Mouse (Mus musculus) Patski (cell line): ENCODE measurements around the gene Xkrx. TPM values are rescaled to one million over a fixed set of nuclear protein-coding genes. Genes with fewer than 3 reads are reported as not detected.

Experiments
- ATAC-seq: fragments of 100-300 bp; one replicate; pipeline ENCODE4 v1.8.0; 2021
- CTCF ChIA-PET: fragments of 350-600 bp; sonication (Branson Sonifier 250); formaldehyde crosslinking; loops from one replicate; lab custom pipeline; 2022; ENCODE audit warnings: inconsistent platforms; lab: Charles Lee
- POLR2A ChIA-PET: fragments of 350-600 bp; sonication (Branson Sonifier 250); formaldehyde crosslinking; loops from one replicate; lab custom pipeline; 2022; ENCODE audit warnings: antibody characterized with exemption, inconsistent platforms; lab: Charles Lee
- DNase-seq: peaks from one replicate; pipeline ENCODE4 v3.0.0-alpha.2; 2011; ENCODE audit warnings: low read depth, low spot score
- H3K27me3 ChIP-seq: fragments of 371-371 bp; one replicate; pipeline ENCODE4 v1.5.1; 2021
- CTCF ChIP-seq: fragments of 100-300 bp; IDR thresholded peaks from one replicate; pipeline ENCODE4 v1.5.1; 2021
- in situ Hi-C: fragments of 300-500 bp; cut with MboI; formaldehyde crosslinking; loops from 3 replicates; pipeline ENCODE4 v1.11.1; 2018; ENCODE audit warnings: low pct_unique_long_range_greater_than_20kb, mixed read lengths
- polyA plus RNA-seq: library from polyadenylated mRNA; unstranded; gene quantifications from one replicate; pipeline ENCODE4 v1.2.3, GENCODE M21; 2021

Gene Xkrx
- polyA plus RNA-seq, 1 experiment from 2014 or later: 2.6 TPM

- CTCF ChIA-PET: interaction anchor here (0.9 kb wide), 1 partner anchor 27 kb away, joined by 3 read pairs; no protein-coding TSS in a partner anchor
- in situ Hi-C loops: no loop called here
- ATAC-seq: no peak
- POLR2A ChIA-PET: no interaction called here
- no peak for TF ChIP-seq CTCF
- no peak for DNase-seq
- peaks cover 37% of the 10 kb centered on the region for H3K27me3 ChIP-seq
Measured at GRCm38 (mm10) chrX:134141551-134141950, 20.3 kb downstream of the Xkrx start.

GRCm38 (mm10) chrX:134140024-134140423, 21.9 kb downstream of the Xkrx start:
- in situ Hi-C loops: no loop called here
- no peak for ATAC-seq

GRCm38 (mm10) chrX:134133821-134134220, 28.1 kb downstream of the Xkrx start:
- TF ChIP-seq CTCF: no peak
- ChIA-PET POLR2A (no interaction called here), CTCF (interaction anchor here (1.1 kb wide), 1 partner anchor 12 kb away, joined by 3 read pairs; no protein-coding TSS in a partner anchor)
- ATAC-seq (no peak), DNase-seq (no peak)
- in situ Hi-C loops: no loop called here
- H3K27me3 ChIP-seq: peaks cover 28% of the 10 kb centered on the region

More at GRCm38 (mm10) chrX:134140024-134140423, 21.9 kb downstream of the Xkrx start:
- POLR2A ChIA-PET: no interaction called here
- CTCF ChIA-PET: no interaction called here
- DNase-seq: no peak
- TF ChIP-seq CTCF: no peak
- H3K27me3 ChIP-seq: peaks cover 38% of the 10 kb centered on the region

GRCm38 (mm10) chrX:134132295-134132694, 29.6 kb downstream of the Xkrx start:
- CTCF ChIA-PET: no interaction called here

GRCm38 (mm10) chrX:134128549-134128948, 33.3 kb downstream of the Xkrx start:
- DNase-seq (no peak), ATAC-seq (no peak)
- in situ Hi-C loops: no loop called here
- TF ChIP-seq CTCF: no peak
- POLR2A ChIA-PET: no interaction called here
- peaks cover 45% of the 10 kb centered on the region for H3K27me3 ChIP-seq
- CTCF ChIA-PET: interaction anchor here (1.4 kb wide), 1 partner anchor 191 kb away, joined by 4 read pairs; no protein-coding TSS in a partner anchor

More at GRCm38 (mm10) chrX:134132295-134132694, 29.6 kb downstream of the Xkrx start:
- ATAC-seq (no peak), DNase-seq (no peak)
- H3K27me3 ChIP-seq: peaks cover 32% of the 10 kb centered on the region
- in situ Hi-C loops: no loop called here
- POLR2A ChIA-PET: no interaction called here
- peak; percentile 57 for TF ChIP-seq CTCF

- ChIA-PET CTCF (interaction anchor here (1.0 kb wide), 1 partner anchor 11 kb away, joined by 3 read pairs; no protein-coding TSS in a partner anchor), POLR2A (no interaction called here)
- in situ Hi-C loops: no loop called here
- peaks cover 26% of the 10 kb centered on the region for H3K27me3 ChIP-seq
- ATAC-seq (no peak), DNase-seq (no peak)
- no peak for TF ChIP-seq CTCF
Measured at GRCm38 (mm10) chrX:134116417-134116816, 45.5 kb downstream of the Xkrx start.

- H3K27me3 ChIP-seq: peaks cover 35% of the 10 kb centered on the region
- ChIA-PET CTCF (no interaction called here), POLR2A (no interaction called here)
- ATAC-seq (no peak), DNase-seq (no peak)
- TF ChIP-seq CTCF: no peak
- in situ Hi-C loops: no loop called here
Measured at GRCm38 (mm10) chrX:134111767-134112166, 50.1 kb downstream of the Xkrx start.

- in situ Hi-C loops: no loop called here
- peaks cover 27% of the 10 kb centered on the region for H3K27me3 ChIP-seq
- ChIA-PET POLR2A (no interaction called here), CTCF (no interaction called here)
- no peak for TF ChIP-seq CTCF
- DNase-seq (no peak), ATAC-seq (no peak)
Measured at GRCm38 (mm10) chrX:134102641-134103040, 59.2 kb downstream of the Xkrx start.

Other genes starting within 250 kb of the Xkrx start
- gene Sytl4, start 180.3 kb downstream of the Xkrx start, polyA plus RNA-seq: 0.63 TPM
- gene Cstf2, start 102.9 kb downstream of the Xkrx start, polyA plus RNA-seq: 36.6 TPM
- not detected for gene Arl13a, start 25.4 kb upstream of the Xkrx start, polyA plus RNA-seq
- gene Nox1, start 59.9 kb upstream of the Xkrx start, polyA plus RNA-seq: 0.27 TPM
- 19.6 TPM for gene Trmt2b, start 114.9 kb upstream of the Xkrx start, polyA plus RNA-seq
- gene Tmem35a, start 133.1 kb upstream of the Xkrx start, polyA plus RNA-seq: not detected
- 19.4 TPM for gene Cenpi, start 146.0 kb upstream of the Xkrx start, polyA plus RNA-seq
- 0.04 TPM for gene Drp2, start 242.5 kb upstream of the Xkrx start, polyA plus RNA-seq